Mouse (Mus musculus) urinary bladder, adult 2 months (tissue): ENCODE results near the gene Rassf6. TPM values are rescaled to one million over a fixed set of nuclear protein-coding genes. Genes with fewer than 3 reads are reported as not detected.
"Not testable (repeated sequence)": the region's sequence is repeated elsewhere in the genome, so short reads cannot be mapped to it uniquely, and the experiment has no call there.

Experiments
- DNase-seq: peaks from one replicate; pipeline ENCODE4 v3.0.0; 2022; ENCODE audit warnings: low spot score
- polyA plus RNA-seq: library from polyadenylated mRNA; depleted of rRNA; stranded (reverse); fragments of >200 nt; gene quantifications from 2 replicates; pipeline ENCODE4 v1.2.3, GENCODE M21; 2012

Gene Rassf6
- polyA plus RNA-seq, 1 experiment: 14.6 TPM

- DNase-seq: no peak
Observed at GRCm38 (mm10) chr5:90624708-90625425, 15.6 kb downstream of the Rassf6 start.

DNA sequence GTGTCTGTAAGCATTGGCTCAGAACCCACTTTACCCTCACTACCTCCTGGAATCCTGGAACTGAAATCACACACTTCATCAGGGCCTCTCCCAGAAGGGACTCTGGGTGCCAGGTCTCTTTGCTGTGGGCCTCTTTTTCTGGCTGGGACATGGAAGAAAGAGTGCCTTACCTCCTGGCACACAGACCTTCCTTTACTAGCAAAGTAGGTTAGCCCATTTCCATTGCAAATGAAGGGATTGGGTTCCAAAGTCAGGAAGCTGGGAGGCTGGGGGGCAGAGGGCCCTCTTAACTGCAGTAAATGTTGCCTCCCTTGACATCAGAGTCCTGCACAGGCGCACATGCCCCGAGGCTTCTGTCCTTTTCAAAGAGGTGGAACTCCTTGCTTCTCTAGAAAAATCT lies 17.2 kb downstream of the Rassf6 start:
- no peak for DNase-seq

GRCm38 (mm10) chr5:90621726-90622125 lies 18.7 kb downstream of the Rassf6 start:
- DNase-seq: no peak

- DNase-seq: no peak
Observed at GRCm38 (mm10) chr5:90621316-90621715, 19.1 kb downstream of the Rassf6 start.

DNA sequence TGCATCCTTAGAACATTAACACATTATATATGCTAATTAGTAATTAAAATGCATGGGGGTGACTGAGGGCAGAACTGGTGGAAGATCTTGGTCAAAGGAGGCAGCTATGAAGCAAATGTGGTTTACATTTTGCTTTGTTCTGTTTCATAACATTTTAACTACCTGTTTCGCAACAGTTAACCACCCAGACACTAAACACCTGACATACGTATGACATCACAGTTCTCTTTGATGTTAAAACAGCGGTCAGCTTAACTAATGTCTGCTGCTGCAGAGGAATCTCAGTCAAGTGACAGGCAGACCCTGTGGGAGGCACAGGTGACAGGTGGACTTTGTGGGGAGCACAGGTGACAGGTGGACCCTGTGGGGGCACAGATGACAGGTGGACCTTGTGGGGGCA lies 22.6 kb downstream of the Rassf6 start:
- no peak for DNase-seq

- DNase-seq: not testable (repeated sequence)
Observed at GRCm38 (mm10) chr5:90612751-90613150, 27.7 kb downstream of the Rassf6 start.

DNA sequence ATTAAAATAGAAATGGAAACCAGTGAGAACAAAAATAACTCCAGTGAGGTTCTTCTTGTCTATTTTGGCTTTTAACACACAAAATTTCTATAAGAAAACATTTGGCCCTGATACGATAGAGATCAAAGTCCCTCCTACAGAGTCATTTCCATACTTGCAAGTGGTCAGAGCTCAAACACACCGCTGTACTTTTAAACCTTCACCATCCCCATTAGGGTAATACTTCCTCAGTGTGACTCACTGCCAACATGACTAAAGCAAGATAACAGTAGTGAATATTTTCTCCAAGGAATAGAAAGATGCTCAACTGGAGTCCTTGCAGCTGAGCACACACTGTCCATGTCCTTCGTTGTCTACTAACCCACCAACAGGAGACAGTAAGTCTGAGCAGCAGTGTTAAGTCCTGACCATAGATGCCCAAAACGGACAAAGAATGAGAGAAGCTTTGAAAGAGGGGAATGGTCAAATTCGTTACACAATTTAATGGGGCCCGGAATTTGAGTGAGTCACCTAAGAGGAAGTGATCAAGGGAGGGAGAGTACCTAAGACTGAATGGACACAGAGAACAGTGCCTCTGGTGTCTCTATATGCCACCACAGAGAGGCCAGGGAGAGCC lies 28.4 kb downstream of the Rassf6 start:
- DNase-seq: no peak

GRCm38 (mm10) chr5:90611388-90611787 lies 29.1 kb downstream of the Rassf6 start:
- no peak for DNase-seq

- no peak for DNase-seq
Observed at GRCm38 (mm10) chr5:90608906-90609305, 31.6 kb downstream of the Rassf6 start.

DNA sequence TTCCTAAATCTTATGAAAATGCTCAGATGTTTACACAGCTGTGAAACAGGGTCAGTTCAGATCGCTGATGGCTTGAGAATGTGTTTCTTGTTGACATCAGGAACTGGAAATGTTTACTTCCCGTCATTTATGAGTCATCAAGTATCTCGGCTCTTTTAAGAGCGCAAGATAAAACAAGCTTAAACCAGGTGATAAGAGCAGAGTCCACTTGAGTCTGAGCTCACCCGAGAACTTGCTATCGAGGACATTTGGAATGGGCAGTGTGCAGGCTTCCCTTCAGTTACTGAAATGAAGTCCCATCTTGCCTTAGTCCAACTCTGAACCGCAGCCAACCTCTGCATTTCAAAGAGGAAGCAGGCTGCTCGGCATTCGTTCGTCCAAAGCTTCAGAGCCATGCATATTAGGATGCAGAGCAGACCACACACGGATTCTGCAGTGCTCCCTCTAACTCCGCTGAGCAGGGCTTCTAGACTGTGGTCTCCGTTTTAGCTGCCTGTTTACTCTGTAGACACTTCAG lies 37.0 kb downstream of the Rassf6 start:
- no peak for DNase-seq

DNA sequence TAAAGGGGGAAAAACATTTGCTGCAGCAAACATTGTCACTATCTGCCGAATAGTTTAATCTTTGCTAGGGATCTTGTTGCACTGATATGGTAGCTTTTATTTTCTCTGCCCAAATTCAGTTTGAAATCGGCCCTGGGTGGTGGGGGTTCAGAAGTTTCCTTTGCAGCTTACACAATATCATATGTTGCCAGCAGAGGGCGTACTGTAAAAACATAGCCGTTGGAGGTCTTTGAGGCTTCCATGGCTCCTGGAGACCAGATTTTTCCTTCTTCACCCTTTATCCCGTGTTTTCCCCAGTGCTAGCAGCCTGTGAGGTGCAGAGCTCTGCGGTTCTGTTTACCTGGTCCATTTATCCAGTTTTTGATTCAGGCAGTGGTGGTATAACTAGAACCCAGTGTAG lies 39.0 kb downstream of the Rassf6 start:
- no peak for DNase-seq

GRCm38 (mm10) chr5:90596155-90596554 lies 44.3 kb downstream of the Rassf6 start:
- DNase-seq: no peak

- DNase-seq: no peak
Observed at GRCm38 (mm10) chr5:90594945-90595344, 45.5 kb downstream of the Rassf6 start.

GRCm38 (mm10) chr5:90591936-90592335 lies 48.5 kb downstream of the Rassf6 start:
- no peak for DNase-seq

DNA sequence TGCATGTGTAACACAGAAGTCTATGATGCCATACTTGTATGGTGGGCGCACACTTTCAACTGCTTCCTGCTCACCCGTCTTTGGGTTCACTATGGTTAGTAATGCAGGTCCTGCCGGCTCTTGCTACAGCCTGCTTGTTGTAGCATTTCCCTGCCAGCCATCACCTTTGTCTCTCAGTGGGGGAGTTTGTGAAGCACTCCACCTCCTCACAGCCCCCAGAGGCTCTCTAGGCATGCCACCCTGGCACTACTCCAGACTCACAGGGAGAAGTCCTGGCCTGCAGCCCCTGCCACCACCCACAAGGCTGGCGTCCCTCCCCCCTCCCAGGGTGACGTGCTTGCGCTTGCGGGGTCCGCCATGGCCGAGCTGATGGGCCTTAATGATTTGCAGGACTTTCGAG lies 49.8 kb downstream of the Rassf6 start:
- no peak for DNase-seq

DNA sequence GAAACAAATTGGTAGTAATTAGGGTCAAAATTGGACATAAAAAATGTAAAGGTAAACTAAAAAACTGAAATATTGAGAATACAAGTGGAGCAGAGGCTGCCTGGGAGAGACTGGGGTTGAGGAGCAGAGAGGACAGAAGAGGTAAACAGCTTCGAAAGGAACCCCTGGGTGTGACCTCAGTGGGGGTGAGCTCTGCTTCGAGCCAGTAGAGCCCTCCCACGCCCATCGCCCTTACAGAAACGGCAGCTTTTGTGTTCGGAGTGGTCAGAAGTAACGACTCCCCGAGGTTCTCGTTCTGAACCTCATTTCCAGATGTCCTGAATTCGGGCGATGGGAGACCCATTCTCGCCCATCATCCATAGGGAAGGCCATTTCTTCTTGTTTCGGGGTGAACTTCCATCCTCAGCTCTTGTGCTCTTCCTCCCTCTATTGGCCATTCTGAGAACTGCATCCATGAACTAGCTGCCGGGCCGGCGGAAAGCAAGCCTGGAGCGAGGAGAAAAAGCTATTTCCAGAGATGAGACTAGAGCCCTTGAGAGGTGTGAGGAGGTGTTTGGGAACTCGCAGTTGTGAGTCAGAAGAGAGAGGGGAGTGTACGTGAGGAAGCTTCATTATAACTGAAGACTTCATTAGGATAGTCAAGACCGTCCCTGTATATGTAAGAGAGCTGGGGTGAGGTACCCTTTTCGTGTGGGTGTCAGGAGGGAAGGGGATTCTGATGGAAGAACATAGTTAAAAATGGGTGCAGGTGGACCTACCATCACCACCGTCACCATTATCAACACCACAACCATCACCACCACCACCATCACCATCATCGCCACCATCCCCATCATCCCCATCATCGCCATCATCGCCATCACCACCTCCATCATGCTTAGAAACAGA lies 51.5 kb downstream of the Rassf6 start:
- DNase-seq: peak; percentile 36

DNA sequence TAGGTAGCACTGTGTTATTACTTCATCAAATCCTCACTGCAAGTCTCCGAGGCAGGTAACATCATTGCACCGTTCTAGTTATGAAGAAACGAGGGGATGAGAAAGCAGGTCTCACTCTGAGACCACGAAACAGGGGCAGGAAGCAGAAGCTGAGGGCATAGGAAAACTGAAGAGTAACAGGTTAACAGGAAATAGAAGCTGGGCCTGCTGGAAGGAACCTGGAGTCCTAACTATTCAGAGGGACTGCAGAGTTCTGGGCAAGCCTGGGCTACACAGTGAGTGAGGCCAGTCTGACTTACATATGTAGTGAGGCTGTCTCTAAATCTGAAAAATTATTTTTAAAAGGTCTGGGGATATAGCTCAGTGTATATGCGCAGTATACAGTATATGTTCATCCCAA lies 52.4 kb downstream of the Rassf6 start:
- DNase-seq: no peak

GRCm38 (mm10) chr5:90586511-90586910 lies 53.9 kb downstream of the Rassf6 start:
- no peak for DNase-seq

DNA sequence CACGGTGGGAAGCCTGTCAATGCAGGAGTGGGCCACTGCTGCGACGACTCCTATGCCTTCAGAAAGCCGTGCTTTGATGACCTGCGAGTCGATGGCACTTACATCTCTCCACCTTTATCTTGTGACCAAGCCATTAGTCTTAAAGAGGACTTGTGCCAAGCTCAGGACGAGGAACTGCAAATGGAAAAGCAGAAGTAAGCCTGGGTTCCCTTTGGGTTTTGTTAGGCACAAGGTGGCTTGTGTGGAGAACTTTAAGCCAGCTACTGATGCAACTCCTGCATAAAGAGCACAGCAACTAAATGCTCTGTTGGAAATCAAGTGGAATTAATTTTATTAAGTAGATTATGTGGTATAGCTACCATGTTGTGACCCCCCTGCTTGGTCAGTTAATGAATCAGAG lies 55.7 kb downstream of the Rassf6 start:
- DNase-seq: no peak

GRCm38 (mm10) chr5:90582179-90582578 lies 58.3 kb downstream of the Rassf6 start:
- DNase-seq: no peak

DNA sequence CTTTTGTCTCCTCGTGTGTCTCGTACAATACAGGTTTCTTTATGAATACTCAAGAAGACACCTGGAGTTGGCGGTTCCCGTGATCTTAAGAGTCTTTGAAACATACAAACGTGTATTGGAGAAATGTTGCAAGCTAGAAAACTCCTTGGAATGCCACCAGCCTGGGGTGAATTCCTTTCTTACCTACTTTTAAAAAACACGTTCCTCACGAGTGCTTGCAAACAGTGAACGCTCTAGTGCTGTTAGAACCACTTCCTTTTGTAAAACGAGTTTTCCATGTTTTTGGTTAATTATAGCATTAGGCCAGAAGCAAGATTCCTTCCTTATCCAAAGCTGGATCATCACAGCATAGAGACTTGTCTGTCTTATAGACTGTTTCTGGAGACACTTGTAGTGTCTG lies 60.9 kb downstream of the Rassf6 start:
- no peak for DNase-seq

GRCm38 (mm10) chr5:90577751-90578150 lies 62.7 kb downstream of the Rassf6 start:
- no peak for DNase-seq
